Mouse (Mus musculus) limb, embryonic 13.5 days (tissue): ENCODE measurements around the gene Skap1. TPM values are rescaled to one million over a fixed set of nuclear protein-coding genes. Genes with fewer than 3 reads are reported as not detected.
"Not testable (repeated sequence)": the region's sequence is repeated elsewhere in the genome, so short reads cannot be mapped to it uniquely, and the experiment has no call there.

Experiments used
- ATAC-seq: fragments of 200-750 bp; cut with Nextera tagmentation; 2 replicates; pipeline ENCODE4 v1.8.0; 2017; ENCODE audit warnings: low read depth, moderate number of reproducible peaks, moderate TSS enrichment; ENCODE audit not compliant: low FRiP score
- H3K27ac ChIP-seq: fragments of 300-500 bp; sonication (generic); 2 replicates; pipeline ENCODE4 v1.5.1; 2015; ENCODE audit warnings: inconsistent platforms, mild to moderate bottlenecking, moderate library complexity
- H3K27me3 ChIP-seq: fragments of 300-500 bp; sonication (generic); 2 replicates; pipeline ENCODE4 v1.6.1; 2015; ENCODE audit warnings: mild to moderate bottlenecking, inconsistent platforms
- H3K36me3 ChIP-seq: fragments of 300-500 bp; sonication (generic); 2 replicates; pipeline ENCODE4 v1.6.1; 2015; ENCODE audit warnings: inconsistent platforms, mild to moderate bottlenecking, moderate library complexity
- H3K4me1 ChIP-seq: fragments of 300-500 bp; sonication (generic); 2 replicates; pipeline ENCODE4 v1.6.1; 2015; ENCODE audit warnings: inconsistent platforms
- H3K4me2 ChIP-seq: fragments of 300-500 bp; sonication (generic); replicated peaks from 2 replicates; pipeline ENCODE4 v1.6.1; 2015; ENCODE audit warnings: inconsistent platforms, mild to moderate bottlenecking, moderate library complexity
- H3K4me3 ChIP-seq: fragments of 300-500 bp; sonication (generic); 2 replicates; pipeline ENCODE4 v1.5.1; 2015; ENCODE audit warnings: moderate library complexity, mild to moderate bottlenecking, inconsistent platforms
- H3K9ac ChIP-seq: fragments of 300-500 bp; sonication (generic); 2 replicates; pipeline ENCODE4 v1.6.1; 2015; ENCODE audit warnings: mild to moderate bottlenecking, inconsistent platforms
- H3K9me3 ChIP-seq: fragments of 300-500 bp; sonication (generic); 2 replicates; pipeline ENCODE4 v1.6.1; 2016; ENCODE audit warnings: inconsistent platforms
- WGBS: fragments of 180-500 bp; shearing (Covaris S2); methylation state at CpG from one replicate; pipeline ENCODE4 v1.1.7; 2015; 5-methylcytosine and 5-hydroxymethylcytosine counted together
- polyA plus RNA-seq: library from polyadenylated mRNA; unstranded; fragments of >200 nt; fragmentation: Nextera tagmentation; extraction: Ambion mirVana; gene quantifications from 2 replicates; pipeline ENCODE4 v1.2.1, GENCODE M21; 2015

The Skap1 gene
- polyA plus RNA-seq, 1 experiment from 2014 or later = 0.61 TPM

DNA sequence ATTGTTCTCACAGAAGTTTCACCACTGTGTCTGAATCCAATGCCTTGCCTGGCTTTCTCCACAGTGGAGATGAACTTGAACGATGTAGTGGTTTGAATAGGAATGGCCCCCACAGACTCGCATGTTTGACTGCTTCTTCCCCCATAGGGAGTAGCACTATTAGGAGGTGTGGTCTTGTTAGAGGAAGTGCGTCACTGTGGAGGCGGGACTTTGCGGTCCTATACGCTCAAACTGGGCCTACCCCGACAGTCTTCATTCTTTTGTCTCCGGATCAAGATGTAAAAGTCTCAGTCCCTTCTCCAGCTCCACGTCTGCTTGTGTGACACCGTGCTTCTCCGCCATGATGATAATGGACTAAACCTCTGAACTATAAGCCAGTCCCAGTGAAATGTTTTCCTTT is 229.0 kb downstream of the Skap1 start:
- H3K36me3 ChIP-seq = no peaks in the 10 kb centered on the region
- no peak overlapping the region for H3K4me3 ChIP-seq
- H3K4me2 ChIP-seq = no peak overlapping the region
- no peak overlapping the region for H3K27ac ChIP-seq
- H3K9ac ChIP-seq = no peak overlapping the region
- H3K9me3 ChIP-seq = no peaks in the 10 kb centered on the region
- 94% methylated on average over 11 of the region's 11 CpGs for WGBS
- peaks cover 10% of the 10 kb centered on the region; the same call in 1 of the 2 replicates for H3K27me3 ChIP-seq
- no peaks in the 10 kb centered on the region for H3K4me1 ChIP-seq
- ATAC-seq = no peak

DNA sequence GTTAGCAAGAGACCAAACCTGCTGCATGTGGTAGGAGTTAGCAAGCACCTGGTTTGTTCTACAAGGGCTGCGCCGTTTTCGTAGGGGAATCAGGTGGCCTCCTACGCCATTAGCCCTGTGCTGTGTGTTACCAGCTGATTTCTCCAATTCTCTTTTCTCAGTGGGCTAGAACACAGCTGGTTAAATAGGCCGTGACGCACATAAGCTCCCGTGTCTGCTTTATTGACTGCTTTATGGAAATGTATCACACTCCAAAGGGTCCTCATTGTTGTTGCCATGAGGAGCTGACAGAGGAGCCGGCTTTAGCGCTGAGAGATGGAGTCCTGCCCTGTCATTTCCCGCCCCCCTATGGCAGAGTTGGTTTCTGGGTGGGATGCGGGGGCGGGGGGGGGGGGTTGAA is 230.4 kb downstream of the Skap1 start:
- no peaks in the 10 kb centered on the region for H3K36me3 ChIP-seq
- H3K9ac ChIP-seq = no peak overlapping the region
- no peak overlapping the region for H3K27ac ChIP-seq
- 76% methylated on average over 12 of the region's 12 CpGs for WGBS
- H3K9me3 ChIP-seq = no peaks in the 10 kb centered on the region
- no peak overlapping the region for H3K4me3 ChIP-seq
- no peak overlapping the region for H3K4me2 ChIP-seq
- no peaks in the 10 kb centered on the region for H3K4me1 ChIP-seq
- peaks cover 10% of the 10 kb centered on the region; the same call in 1 of the 2 replicates for H3K27me3 ChIP-seq
- ATAC-seq = no peak

- H3K9me3 ChIP-seq = no peaks in the 10 kb centered on the region
- H3K36me3 ChIP-seq = no peaks in the 10 kb centered on the region
- H3K27ac ChIP-seq = no peak overlapping the region
- H3K27me3 ChIP-seq = peaks cover 5% of the 10 kb centered on the region; the same call in 1 of the 2 replicates
- no peak overlapping the region for H3K9ac ChIP-seq
- H3K4me1 ChIP-seq = no peaks in the 10 kb centered on the region
- no peak overlapping the region for H3K4me2 ChIP-seq
- 85% methylated on average over 15 of the region's 15 CpGs for WGBS
- ATAC-seq = no peak
- H3K4me3 ChIP-seq = no peak overlapping the region
Observed at GRCm38 (mm10) chr11:96696168-96696727, 231.9 kb downstream of the Skap1 start.

DNA sequence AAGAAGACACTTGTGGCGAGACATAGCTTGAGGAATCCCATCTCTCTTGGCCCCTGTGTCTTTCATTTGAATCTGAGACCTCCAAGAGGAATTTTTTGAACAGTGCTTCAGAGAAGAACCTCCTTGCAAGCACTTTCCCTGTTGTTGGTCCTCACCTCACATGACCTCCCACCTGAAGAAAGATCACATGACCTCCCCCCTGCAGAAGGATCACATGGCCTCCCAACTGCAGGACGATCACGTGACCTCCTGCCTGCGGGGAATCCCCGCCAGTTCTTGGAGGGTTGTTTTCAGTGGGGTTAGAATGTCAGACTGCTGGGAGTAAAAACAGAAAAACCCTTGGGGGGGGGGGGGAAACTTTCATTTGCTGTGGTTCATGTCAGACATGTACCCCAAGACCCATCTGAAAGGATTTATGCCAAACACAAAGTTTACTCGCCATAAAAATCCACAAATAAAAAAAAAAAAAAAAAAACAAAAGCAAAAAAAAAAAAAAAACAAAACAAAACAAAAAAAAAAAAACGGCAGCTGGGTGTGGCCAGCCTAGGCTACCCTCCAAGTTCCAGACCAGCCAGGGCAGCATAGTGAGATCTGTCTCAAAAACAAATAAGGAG is 232.6 kb downstream of the Skap1 start:
- H3K4me1 ChIP-seq = no peaks in the 10 kb centered on the region
- no peak overlapping the region for H3K4me2 ChIP-seq
- H3K27me3 ChIP-seq = peaks cover 2% of the 10 kb centered on the region; the same call in 1 of the 2 replicates
- H3K9me3 ChIP-seq = no peaks in the 10 kb centered on the region
- 26% methylated on average over 7 of the region's 7 CpGs for WGBS
- H3K36me3 ChIP-seq = no peaks in the 10 kb centered on the region
- no peak for ATAC-seq
- no peak overlapping the region for H3K27ac ChIP-seq
- no peak overlapping the region for H3K4me3 ChIP-seq
- H3K9ac ChIP-seq = no peak overlapping the region

DNA sequence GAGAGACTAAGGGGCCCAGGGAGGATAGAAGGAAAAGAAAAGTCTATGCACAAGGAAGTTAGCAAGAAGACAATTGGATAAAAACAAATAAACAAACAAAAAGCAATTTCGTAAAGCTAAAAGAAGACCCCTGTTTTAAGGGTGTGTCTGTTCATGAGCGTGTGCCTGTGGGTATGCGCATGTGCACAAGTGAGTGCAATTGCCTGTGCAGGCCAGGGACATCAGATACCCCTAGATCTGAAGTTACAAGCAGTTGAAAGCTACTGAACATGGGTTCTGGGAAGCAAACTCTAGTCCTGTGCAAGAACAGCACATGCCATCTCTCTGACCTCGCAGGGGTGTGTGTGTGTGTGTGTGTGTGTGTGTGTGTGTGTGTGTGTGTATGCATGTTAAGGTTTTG is 233.1 kb downstream of the Skap1 start:
- Histone ChIP-seq H3K9me3 (no peaks in the 10 kb centered on the region), H3K4me2 (no peak overlapping the region), H3K9ac (no peak overlapping the region), H3K27ac (no peak overlapping the region), H3K27me3 (no peaks in the 10 kb centered on the region; the same call in 1 of the 2 replicates), H3K36me3 (no peaks in the 10 kb centered on the region), H3K4me1 (no peaks in the 10 kb centered on the region), H3K4me3 (no peak overlapping the region)
- 94% methylated on average over 4 of the region's 4 CpGs for WGBS
- ATAC-seq = no peak

DNA sequence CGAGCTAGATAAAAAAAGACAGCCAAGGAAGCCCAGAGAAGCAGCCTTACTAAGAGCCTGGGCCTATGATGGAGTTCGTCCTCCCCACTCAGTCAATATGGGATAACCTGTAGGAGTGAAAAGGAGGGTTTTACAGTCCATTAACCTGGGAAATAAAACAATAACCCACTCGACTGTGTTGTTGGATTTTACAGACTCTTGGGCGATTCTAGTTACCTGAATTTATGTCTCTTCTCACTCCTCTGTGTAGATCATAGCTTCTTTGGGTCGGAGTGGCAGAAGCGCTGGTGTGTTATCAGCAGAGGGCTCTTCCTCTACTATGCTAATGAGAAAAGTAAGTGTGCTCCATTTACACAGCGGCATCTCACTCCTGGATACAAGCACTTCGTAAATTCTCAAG is 239.4 kb downstream of the Skap1 start:
- H3K4me2 ChIP-seq = no peak overlapping the region
- H3K4me1 ChIP-seq = peaks cover 7% of the 10 kb centered on the region; the same call in 1 of the 2 replicates
- no peak overlapping the region for H3K27ac ChIP-seq
- H3K9ac ChIP-seq = no peak overlapping the region
- H3K27me3 ChIP-seq = peaks cover 30% of the 10 kb centered on the region
- H3K36me3 ChIP-seq = no peaks in the 10 kb centered on the region
- H3K9me3 ChIP-seq = no peaks in the 10 kb centered on the region
- ATAC-seq = no peak
- no peak overlapping the region for H3K4me3 ChIP-seq
- 62% methylated on average over 8 of the region's 8 CpGs for WGBS

- no peak for ATAC-seq
- H3K36me3 ChIP-seq = no peaks in the 10 kb centered on the region
- 53% methylated on average over 5 of the region's 5 CpGs for WGBS
- no peak overlapping the region for H3K27ac ChIP-seq
- H3K4me3 ChIP-seq = no peak overlapping the region
- no peaks in the 10 kb centered on the region for H3K9me3 ChIP-seq
- H3K27me3 ChIP-seq = peaks cover 24% of the 10 kb centered on the region
- H3K4me2 ChIP-seq = no peak overlapping the region
- H3K9ac ChIP-seq = no peak overlapping the region
- peaks cover 24% of the 10 kb centered on the region; the same call in 1 of the 2 replicates for H3K4me1 ChIP-seq
Observed at GRCm38 (mm10) chr11:96711268-96711667, 246.9 kb downstream of the Skap1 start.

DNA sequence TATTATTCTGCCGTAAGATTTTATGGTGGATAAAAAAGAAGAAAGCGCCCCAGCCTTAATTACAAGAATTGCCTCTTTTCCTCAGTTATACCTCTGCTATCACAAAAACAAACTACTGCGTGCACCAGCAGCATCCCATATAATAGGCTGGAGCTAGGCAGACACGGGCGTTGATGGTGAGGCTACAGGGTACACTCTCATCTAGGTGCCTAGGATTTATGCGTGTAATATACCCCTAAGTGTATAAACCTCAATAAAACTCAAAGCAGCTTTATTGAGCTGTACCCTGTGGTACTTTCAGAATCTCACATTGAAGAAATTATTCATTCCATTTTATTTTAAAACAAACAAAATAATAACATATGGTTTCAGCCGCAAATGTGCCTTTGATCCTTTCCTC is 247.3 kb downstream of the Skap1 start:
- Histone ChIP-seq H3K4me2 (0 out of 2 replicates have a peak overlapping the region, but pooled peaks have one; percentile 32), H3K9ac (no peak overlapping the region), H3K27me3 (peaks cover 21% of the 10 kb centered on the region), H3K27ac (no peak overlapping the region), H3K4me3 (no peak overlapping the region), H3K9me3 (no peaks in the 10 kb centered on the region), H3K4me1 (peaks cover 24% of the 10 kb centered on the region; the same call in 1 of the 2 replicates), H3K36me3 (no peaks in the 10 kb centered on the region)
- ATAC-seq = no peak
- 56% methylated on average over 7 of the region's 7 CpGs for WGBS

DNA sequence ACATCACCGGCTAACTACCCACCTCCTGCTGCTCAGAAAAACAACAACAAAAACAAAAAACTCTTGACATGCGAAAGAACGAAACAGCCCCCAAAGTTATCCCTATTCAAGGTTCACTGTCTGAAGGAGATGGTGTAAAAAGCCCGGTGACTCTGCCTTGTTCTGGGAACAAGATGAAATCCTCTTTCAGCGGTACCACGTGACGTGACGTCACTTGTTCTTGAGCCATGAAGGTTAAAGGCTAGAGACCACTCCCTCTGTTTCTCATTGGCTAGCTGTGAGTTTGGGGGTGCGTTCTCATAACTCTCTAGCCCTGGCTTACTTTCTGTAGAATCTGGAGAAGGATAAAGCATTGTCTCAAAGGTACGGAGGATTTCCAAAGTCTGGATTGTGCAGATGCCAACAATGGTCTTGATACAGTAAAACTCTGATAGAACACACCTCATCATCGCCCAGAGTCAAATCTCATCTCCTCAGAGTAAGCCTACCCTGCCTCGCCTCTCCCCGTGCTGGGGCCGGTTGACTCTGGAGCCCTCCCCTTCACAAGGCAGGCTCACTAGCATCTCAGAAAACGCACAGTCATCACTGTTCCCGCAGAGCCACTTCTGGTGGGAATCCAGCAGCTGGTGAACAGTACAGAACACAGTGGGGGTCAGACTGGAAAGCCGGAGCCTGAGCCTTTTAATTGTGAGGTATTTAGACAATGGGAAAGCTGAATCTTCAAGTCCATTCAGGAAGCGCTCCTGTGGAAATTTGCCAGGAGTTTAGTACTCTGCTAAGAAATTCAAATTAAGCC is 249.0 kb downstream of the Skap1 start:
- peaks cover 17% of the 10 kb centered on the region; the same call in 1 of the 2 replicates for H3K4me1 ChIP-seq
- WGBS = 57% methylated on average over 18 of the region's 18 CpGs

DNA sequence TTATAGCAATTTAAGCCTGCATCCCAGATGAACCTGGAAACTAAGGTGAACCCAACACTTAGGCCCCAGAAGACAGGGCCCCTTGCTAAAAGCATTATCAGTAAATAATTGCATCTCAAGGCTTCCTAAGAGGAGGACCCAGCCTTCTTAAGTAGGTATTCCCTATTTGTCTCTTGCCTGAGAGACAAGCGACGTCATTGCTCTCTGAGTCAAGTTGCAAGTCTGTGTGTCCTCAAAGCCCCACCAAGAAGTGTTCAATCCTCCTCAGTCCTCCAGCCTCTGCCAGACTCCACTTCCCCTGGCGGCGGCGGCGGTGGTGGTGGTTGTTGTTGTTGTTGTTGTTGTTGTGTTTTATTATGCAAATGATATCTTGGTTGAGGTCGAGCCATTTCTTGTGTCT is 249.6 kb downstream of the Skap1 start:
- Histone ChIP-seq H3K27me3 (peaks cover 3% of the 10 kb centered on the region; the same call in 1 of the 2 replicates), H3K4me3 (no peak overlapping the region), H3K9me3 (no peaks in the 10 kb centered on the region), H3K4me1 (peaks cover 17% of the 10 kb centered on the region; the same call in 1 of the 2 replicates), H3K9ac (no peak overlapping the region), H3K27ac (no peak overlapping the region), H3K36me3 (no peaks in the 10 kb centered on the region), H3K4me2 (no peak overlapping the region)
- no peak for ATAC-seq
- 73% methylated on average over 7 of the region's 7 CpGs for WGBS

More for the DNA sequence above, 249.0 kb downstream of the Skap1 start:
- no peak for ATAC-seq
- Histone ChIP-seq H3K4me3 (no peak overlapping the region), H3K27me3 (peaks cover 8% of the 10 kb centered on the region; the same call in 1 of the 2 replicates), H3K27ac (no peak overlapping the region), H3K9me3 (no peaks in the 10 kb centered on the region), H3K4me2 (peak overlapping the region; percentile 21; the same call in 1 of the 2 replicates), H3K9ac (no peak overlapping the region), H3K36me3 (no peaks in the 10 kb centered on the region)

DNA sequence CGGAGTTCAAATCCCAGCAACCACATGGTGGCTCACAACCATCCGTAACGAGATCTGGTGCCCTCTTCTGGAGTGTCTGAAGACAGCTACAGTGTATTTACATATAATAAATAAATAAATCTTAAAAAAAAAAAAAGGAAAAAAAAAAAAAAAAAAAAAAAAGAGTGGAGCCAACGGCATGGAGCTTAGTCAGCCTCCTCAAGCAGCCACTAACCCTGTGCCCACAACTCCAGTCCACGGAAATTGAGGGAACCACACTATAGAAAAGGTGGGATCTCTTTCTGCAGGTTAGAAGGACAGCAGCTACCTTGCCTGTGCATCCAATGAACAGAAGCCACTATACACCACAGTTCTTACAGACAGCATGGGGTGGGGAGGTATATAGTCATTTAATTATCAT is 250.8 kb downstream of the Skap1 start:
- 90% methylated on average over 5 of the region's 5 CpGs for WGBS
- not testable (repeated sequence) for H3K36me3 ChIP-seq, ATAC-seq, H3K9me3 ChIP-seq, H3K27ac ChIP-seq, H3K27me3 ChIP-seq, H3K4me2 ChIP-seq, H3K4me3 ChIP-seq, H3K9ac ChIP-seq
- peaks cover 17% of the 10 kb centered on the region; the same call in 1 of the 2 replicates for H3K4me1 ChIP-seq

GRCm38 (mm10) chr11:96718609-96719008 is 254.2 kb downstream of the Skap1 start:
- Histone ChIP-seq H3K4me3 (no peak overlapping the region), H3K9ac (no peak overlapping the region), H3K9me3 (no peaks in the 10 kb centered on the region), H3K27ac (no peak overlapping the region), H3K27me3 (no peaks in the 10 kb centered on the region), H3K4me1 (peaks cover 3% of the 10 kb centered on the region; the same call in 1 of the 2 replicates), H3K4me2 (no peak overlapping the region), H3K36me3 (no peaks in the 10 kb centered on the region)
- no peak for ATAC-seq
- 62% methylated on average over 7 of the region's 7 CpGs for WGBS
